Mouse (Mus musculus) liver, embryonic 12.5 days (tissue): ENCODE data around the gene Psg22. TPM values are rescaled to one million over a fixed set of nuclear protein-coding genes. Genes with fewer than 3 reads are reported as not detected.
"Not testable (repeated sequence)": the region's sequence is repeated elsewhere in the genome, so short reads cannot be mapped to it uniquely, and the experiment has no call there.

Source experiments
- ATAC-seq: fragments of 200-750 bp; cut with Nextera tagmentation; 2 replicates; pipeline ENCODE4 v1.8.0; 2017; ENCODE audit warnings: moderate number of reproducible peaks, mild to moderate bottlenecking, moderate library complexity
- H3K27ac ChIP-seq: fragments of 300-500 bp; sonication (generic); 2 replicates; pipeline ENCODE4 v1.5.1; 2016; ENCODE audit warnings: mild to moderate bottlenecking
- H3K27me3 ChIP-seq: fragments of 300-500 bp; sonication (generic); replicated peaks from 2 replicates; pipeline ENCODE4 v1.6.1; 2016; ENCODE audit warnings: mild to moderate bottlenecking, moderate library complexity
- H3K36me3 ChIP-seq: fragments of 300-500 bp; sonication (generic); 2 replicates; pipeline ENCODE4 v1.6.1; 2016; ENCODE audit warnings: mild to moderate bottlenecking, moderate library complexity
- H3K4me1 ChIP-seq: fragments of 300-500 bp; sonication (generic); 2 replicates; pipeline ENCODE4 v1.6.1; 2016
- H3K4me2 ChIP-seq: fragments of 300-500 bp; sonication (generic); 2 replicates; pipeline ENCODE4 v1.6.1; 2016; ENCODE audit warnings: mild to moderate bottlenecking, moderate library complexity
- H3K4me3 ChIP-seq: fragments of 300-500 bp; sonication (generic); 2 replicates; pipeline ENCODE4 v1.5.1; 2016; ENCODE audit warnings: mild to moderate bottlenecking, moderate library complexity
- H3K9ac ChIP-seq: fragments of 300-500 bp; sonication (generic); 2 replicates; pipeline ENCODE4 v1.6.1; 2016; ENCODE audit warnings: mild to moderate bottlenecking, moderate library complexity
- H3K9me3 ChIP-seq: fragments of 300-500 bp; sonication (generic); replicated peaks from 2 replicates; pipeline ENCODE4 v1.6.1; 2016; ENCODE audit warnings: mild to moderate bottlenecking, moderate library complexity
- WGBS: fragments of 180-500 bp; shearing (Covaris S2); methylation state at CpG from one replicate; pipeline ENCODE4 v1.1.7; 2016; ENCODE audit not compliant: insufficient replicate concordance; 5-methylcytosine and 5-hydroxymethylcytosine counted together
- polyA plus RNA-seq: library from polyadenylated mRNA; unstranded; fragments of >200 nt; fragmentation: Nextera tagmentation; extraction: Ambion mirVana; gene quantifications from 2 replicates; pipeline ENCODE4 v1.2.1, GENCODE M21; 2016

Gene Psg22
- polyA plus RNA-seq, 1 experiment from 2014 or later = 0.06 TPM

DNA sequence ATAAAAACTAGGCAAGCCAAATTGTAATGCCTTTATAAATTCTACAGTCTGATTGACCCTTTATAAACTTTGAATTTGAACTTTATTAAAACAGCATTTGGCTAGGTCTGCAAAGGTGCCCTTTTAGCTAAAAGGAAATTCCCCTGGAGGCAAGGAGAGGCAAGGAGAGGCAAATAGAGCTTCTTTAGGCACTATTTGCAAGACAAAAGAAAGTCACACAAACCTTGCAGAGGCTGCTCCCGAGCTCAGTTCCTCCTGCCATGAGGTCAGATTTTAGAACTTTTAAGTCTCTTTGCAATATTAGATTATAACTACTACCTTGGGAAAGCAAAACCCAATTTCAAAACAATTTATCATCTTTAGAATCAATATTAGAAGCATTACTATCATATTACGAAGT, 29.5 kb downstream of the Psg22 start:
- H3K27ac ChIP-seq, ATAC-seq, H3K4me3 ChIP-seq, H3K4me2 ChIP-seq, H3K9me3 ChIP-seq, H3K4me1 ChIP-seq, H3K36me3 ChIP-seq, H3K9ac ChIP-seq: not testable (repeated sequence)
- peaks cover 22% of the 10 kb centered on the region for H3K27me3 ChIP-seq
- WGBS = 50% methylated on average over 2 of the region's 2 CpGs

- H3K4me2 ChIP-seq = no peak overlapping the region
- no peaks in the 10 kb centered on the region for H3K4me1 ChIP-seq
- 44% methylated on average over 6 of the region's 6 CpGs for WGBS
- H3K27ac ChIP-seq = no peak overlapping the region
- H3K9ac ChIP-seq = no peak overlapping the region
- no peak overlapping the region for H3K4me3 ChIP-seq
- H3K9me3 ChIP-seq = no peaks in the 10 kb centered on the region
- no peaks in the 10 kb centered on the region for H3K36me3 ChIP-seq
- ATAC-seq = no peak
- peaks cover 22% of the 10 kb centered on the region for H3K27me3 ChIP-seq
Measured at GRCm38 (mm10) chr7:18748994-18749895, 31.4 kb downstream of the Psg22 start.

- H3K9me3 ChIP-seq, ATAC-seq, H3K9ac ChIP-seq, H3K4me2 ChIP-seq, H3K4me1 ChIP-seq, H3K36me3 ChIP-seq, H3K4me3 ChIP-seq, H3K27ac ChIP-seq: not testable (repeated sequence)
- WGBS = 51% methylated on average over 11 of the region's 13 CpGs
- peaks cover 22% of the 10 kb centered on the region for H3K27me3 ChIP-seq
Measured at GRCm38 (mm10) chr7:18749896-18750477, 32.1 kb downstream of the Psg22 start.

DNA sequence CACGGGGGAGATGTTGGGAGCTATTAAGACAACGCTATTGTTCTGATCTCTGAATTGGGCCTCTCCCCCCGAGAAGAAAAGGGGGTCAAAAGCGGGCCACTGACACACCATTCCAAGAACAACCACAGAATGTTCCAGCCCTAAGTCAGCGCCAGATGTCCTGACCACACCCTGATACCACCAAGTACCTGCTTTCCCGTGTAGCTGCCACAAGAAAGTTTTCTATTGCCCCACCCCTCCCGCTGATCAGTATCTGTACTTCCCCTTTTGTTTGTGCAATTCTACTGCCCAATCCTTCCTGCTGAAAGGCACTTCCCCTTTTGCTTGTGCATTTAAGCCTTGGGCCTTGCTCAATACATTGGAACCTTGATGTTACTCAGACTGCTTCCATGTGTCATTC, 42.3 kb downstream of the Psg22 start:
- H3K36me3 ChIP-seq, H3K4me1 ChIP-seq, H3K27ac ChIP-seq, H3K9me3 ChIP-seq, H3K4me2 ChIP-seq, H3K27me3 ChIP-seq, H3K9ac ChIP-seq, H3K4me3 ChIP-seq, ATAC-seq: not testable (repeated sequence)
- 61% methylated on average over 7 of the region's 7 CpGs for WGBS

- H3K4me2 ChIP-seq, H3K36me3 ChIP-seq, H3K4me1 ChIP-seq, H3K27ac ChIP-seq, ATAC-seq, H3K9me3 ChIP-seq, H3K4me3 ChIP-seq, H3K9ac ChIP-seq, H3K27me3 ChIP-seq: not testable (repeated sequence)
- WGBS = 38% methylated on average over 1 of the region's 2 CpGs
Measured at GRCm38 (mm10) chr7:18762885-18763284, 45.0 kb downstream of the Psg22 start.

Other genes with a start within 250 kb of the Psg22 start
- not detected in 2 replicates for gene Psg26, start 233.9 kb upstream of the Psg22 start, polyA plus RNA-seq
- not detected in 2 replicates for gene Psg25, start 185.8 kb upstream of the Psg22 start, polyA plus RNA-seq
- not detected in 2 replicates for gene Psg27, start 150.8 kb upstream of the Psg22 start, polyA plus RNA-seq
- gene Psg23, start 101.6 kb upstream of the Psg22 start, polyA plus RNA-seq = not detected in 2 replicates
- gene Psg21, start 61.4 kb upstream of the Psg22 start, polyA plus RNA-seq = not detected in 2 replicates
- not detected in 2 replicates for gene Psg20, start 31.9 kb upstream of the Psg22 start, polyA plus RNA-seq
- gene Psg19, start 80.4 kb downstream of the Psg22 start, polyA plus RNA-seq = not detected in 2 replicates
- 0.06 TPM in 1 of 2 replicates, not detected in the other for gene Psg17, start 103.5 kb downstream of the Psg22 start, polyA plus RNA-seq
- gene Mill2, start 121.9 kb downstream of the Psg22 start, polyA plus RNA-seq = 0.07 and 0.10 TPM in 2 replicates
- gene Pglyrp1, start 153.2 kb downstream of the Psg22 start, polyA plus RNA-seq = 8.9 and 10.0 TPM in 2 replicates
- 16.8 and 18.3 TPM in 2 replicates for gene Ccdc61, start 192.3 kb downstream of the Psg22 start, polyA plus RNA-seq
- 0.13 and 0.16 TPM in 2 replicates for gene Nova2, start 207.8 kb downstream of the Psg22 start, polyA plus RNA-seq